Mouse (Mus musculus) kidney, postnatal 36 days (tissue): ENCODE measurements at regions not wholly inside any gene's neighbourhood (a gene's known extent, or its start where the extent isn't known, plus 50 kb on each side); places are given as distances from the start of the nearest gene placed in this dataset.
"Not testable (repeated sequence)": the region's sequence is repeated elsewhere in the genome, so short reads cannot be mapped to it uniquely, and the experiment has no call there.

ENCODE experiments used
- DNase-seq, 2 experiments: peaks; one replicate each; pipeline ENCODE4 v3.0.0; 2021 to 2022; ENCODE audit warnings: mixed read lengths in 2 of 2

- no peak for DNase-seq
Measured at GRCm38 (mm10) chr12:93812963-93813733, 1878.9 kb upstream of the Flrt2 start.

- no peak for DNase-seq
Measured at GRCm38 (mm10) chr12:93850944-93851520, 1841.0 kb upstream of the Flrt2 start.

GRCm38 (mm10) chr12:93851660-93852059, 1840.4 kb upstream of the Flrt2 start:
- DNase-seq: no peak

GRCm38 (mm10) chr12:93885946-93886345, 1806.1 kb upstream of the Flrt2 start:
- DNase-seq: no peak

- no peak for DNase-seq
Measured at GRCm38 (mm10) chr12:93890109-93890508, 1801.9 kb upstream of the Flrt2 start.

- not testable (repeated sequence) for DNase-seq
Measured at GRCm38 (mm10) chr12:93928541-93929238, 1763.3 kb upstream of the Flrt2 start.

- not testable (repeated sequence) for DNase-seq
Measured at GRCm38 (mm10) chr12:93929239-93929563, 1762.8 kb upstream of the Flrt2 start.

- DNase-seq: not testable (repeated sequence)
Measured at GRCm38 (mm10) chr12:93930242-93930641, 1761.8 kb upstream of the Flrt2 start.

- no peak for DNase-seq
Measured at GRCm38 (mm10) chr12:93960869-93961268, 1731.2 kb upstream of the Flrt2 start.

- DNase-seq: no peak
Measured at GRCm38 (mm10) chr12:93981307-93981706, 1710.7 kb upstream of the Flrt2 start.

GRCm38 (mm10) chr12:93991531-93991930, 1700.5 kb upstream of the Flrt2 start:
- no peak for DNase-seq

- no peak for DNase-seq
Measured at GRCm38 (mm10) chr12:93993875-93994274, 1698.2 kb upstream of the Flrt2 start.

- DNase-seq: no peak
Measured at GRCm38 (mm10) chr12:94015946-94016345, 1676.1 kb upstream of the Flrt2 start.

GRCm38 (mm10) chr12:94031364-94031763, 1660.7 kb upstream of the Flrt2 start:
- no peak for DNase-seq

- DNase-seq: no peak
Measured at GRCm38 (mm10) chr12:94047972-94048371, 1644.1 kb upstream of the Flrt2 start.

- DNase-seq: no peak
Measured at GRCm38 (mm10) chr12:94057767-94058166, 1634.3 kb upstream of the Flrt2 start.

GRCm38 (mm10) chr12:94059641-94060040, 1632.4 kb upstream of the Flrt2 start:
- no peak for DNase-seq

GRCm38 (mm10) chr12:94060336-94060735, 1631.7 kb upstream of the Flrt2 start:
- no peak for DNase-seq

GRCm38 (mm10) chr12:94066444-94067152, 1625.4 kb upstream of the Flrt2 start:
- DNase-seq: peak; percentile 29 to 72

- no peak for DNase-seq
Measured at GRCm38 (mm10) chr12:94070940-94071505, 1621.0 kb upstream of the Flrt2 start.

- no peak for DNase-seq
Measured at GRCm38 (mm10) chr12:94105582-94106162, 1586.4 kb upstream of the Flrt2 start.

GRCm38 (mm10) chr12:94150143-94150542, 1541.9 kb upstream of the Flrt2 start:
- DNase-seq: no peak
